Mouse (Mus musculus) left cerebral cortex, adult 2 months (tissue): Measurements from ENCODE around the gene Trim50. TPM values are rescaled to one million over a fixed set of nuclear protein-coding genes. Genes with fewer than 3 reads are reported as not detected.
"Not testable (repeated sequence)": the region's sequence is repeated elsewhere in the genome, so short reads cannot be mapped to it uniquely, and the experiment has no call there.

Experiments
- DNase-seq, 2 experiments: peaks; one replicate each; pipeline ENCODE4 v3.0.0; 2021 to 2022; ENCODE audit warnings: low spot score in 2 of 2, mixed read lengths in 1 of 2; ENCODE audit errors: extremely low spot score in 1 of 2
- H3K27ac ChIP-seq: fragments of 200-600 bp; 2 replicates; pipeline ENCODE4 v1.8.1; 2022
- H3K4me3 ChIP-seq: fragments of 200-600 bp; 2 replicates; pipeline ENCODE4 v1.8.1; 2022
- CTCF ChIP-seq: fragments of 200-600 bp; IDR thresholded peaks from 2 replicates; pipeline ENCODE4 v1.8.1; 2022; ENCODE audit warnings: antibody characterized with exemption, mild to moderate bottlenecking, moderate library complexity
- intact Hi-C: fragments of 180-260 bp; cut with DNase I; formaldehyde crosslinking; loops from one replicate; pipeline ENCODE4 v1.15.1; 2025
- total RNA-seq, 2 experiments: library from RNA; stranded (reverse); gene quantifications; 2 replicates each; pipeline ENCODE4 v1.2.3; 2021

Trim50 gene
- total RNA-seq, 2 experiments from 2014 or later, result not detected

DNA sequence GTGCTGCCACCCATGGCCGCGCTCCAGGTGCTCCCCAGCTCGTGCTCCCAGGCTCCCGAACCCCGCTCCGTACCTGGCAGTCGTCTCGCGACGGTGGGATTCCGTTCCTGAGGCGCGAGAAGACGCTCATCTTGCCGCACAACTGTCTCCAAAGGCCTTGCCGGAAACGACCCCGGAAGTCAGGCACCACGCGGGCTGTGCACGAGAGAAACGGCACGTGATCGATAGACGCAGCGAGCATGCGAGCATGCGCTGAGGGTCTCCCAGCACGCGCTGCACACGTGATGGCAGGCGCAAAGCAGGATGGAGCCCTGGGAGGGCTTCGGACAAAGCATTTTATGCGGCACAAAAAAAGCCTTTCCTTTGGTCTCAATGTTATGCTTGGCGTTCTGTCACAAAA lies 3.2 kb upstream of the Trim50 start, which contains the start of gene Fkbp6:
Gene Fkbp6, minus strand, starts transcription at position 183 of the 400 bp plus-strand sequence.
- no peak for TF ChIP-seq CTCF
- intact Hi-C loops, result no loop called here
- no peak within 1 kb of the TSS for H3K27ac ChIP-seq
- H3K4me3 ChIP-seq, result no peak within 1 kb of the TSS
- DNase-seq, result no peak

DNA sequence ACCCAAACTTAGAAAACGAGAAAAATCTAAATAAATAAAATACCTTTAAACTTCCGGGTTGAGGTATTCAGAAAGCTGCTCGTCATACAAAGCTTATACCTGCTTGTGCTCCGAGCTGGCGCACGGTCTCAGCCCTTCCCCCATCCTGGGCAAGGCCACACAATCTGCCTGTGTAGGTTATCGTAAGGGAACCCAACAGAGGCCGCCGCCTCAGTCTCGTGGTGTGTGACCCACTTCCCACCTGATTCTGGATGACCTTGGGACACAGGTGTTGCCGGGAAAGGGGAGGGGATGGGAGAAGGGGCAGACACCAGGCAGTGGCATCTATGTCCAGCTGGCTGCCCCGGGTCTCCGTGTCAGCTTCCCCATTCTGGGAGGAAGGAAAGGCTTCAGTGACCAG lies 1.5 kb upstream of the Trim50 start:
- intact Hi-C loops, result no loop called here

DNA sequence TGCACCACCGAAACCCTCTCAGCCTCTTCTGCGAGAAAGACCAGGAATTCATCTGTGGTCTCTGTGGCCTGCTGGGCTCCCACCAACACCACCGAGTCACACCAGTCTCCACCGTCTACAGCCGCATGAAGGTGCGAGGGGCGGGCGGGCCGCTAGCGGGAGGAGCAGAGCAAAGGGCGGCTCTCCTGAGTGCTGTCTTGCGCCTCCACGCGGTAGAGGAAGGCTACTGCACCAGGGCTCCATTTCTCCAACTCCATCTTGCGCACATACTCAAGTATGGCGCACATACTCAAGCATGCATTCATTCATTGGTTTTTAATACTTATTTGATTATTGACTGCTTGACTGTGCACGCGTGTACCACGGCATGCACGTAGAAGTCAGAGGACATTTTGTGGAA lies 469 bp downstream of the Trim50 start:
- intact Hi-C loops, result no loop called here

More for the DNA sequence above, 1.5 kb upstream of the Trim50 start:
- no peak for DNase-seq
- H3K4me3 ChIP-seq, result no peak overlapping the region
- no peak overlapping the region for H3K27ac ChIP-seq
- TF ChIP-seq CTCF, result no peak

DNA sequence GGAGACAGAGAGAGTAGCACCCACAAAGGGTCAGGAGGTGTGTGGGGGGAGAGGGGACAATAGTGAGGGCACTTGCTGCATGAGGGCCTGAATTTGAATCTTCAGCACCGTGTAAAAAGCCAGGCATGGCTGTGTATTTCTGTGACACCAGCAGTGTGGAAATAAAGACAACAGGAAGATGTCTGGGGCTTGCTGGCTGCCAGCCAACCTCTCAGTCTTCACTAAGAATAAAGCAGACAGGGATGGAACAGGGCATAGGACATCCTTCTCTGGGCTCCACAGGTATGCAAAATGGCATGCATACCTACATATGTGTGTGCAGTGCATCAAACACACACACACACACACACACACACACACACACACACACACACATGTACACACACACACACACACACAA lies 3.0 kb downstream of the Trim50 start:
- DNase-seq, result no peak
- intact Hi-C loops, result no loop called here
- Histone ChIP-seq H3K4me3 (no peak overlapping the region), H3K27ac (no peak overlapping the region)
- no peak for TF ChIP-seq CTCF

More for the DNA sequence above, 469 bp downstream of the Trim50 start:
- Histone ChIP-seq H3K4me3 (no peak overlapping the region), H3K27ac (no peak overlapping the region)
- no peak for DNase-seq
- TF ChIP-seq CTCF, result peak; percentile 30

DNA sequence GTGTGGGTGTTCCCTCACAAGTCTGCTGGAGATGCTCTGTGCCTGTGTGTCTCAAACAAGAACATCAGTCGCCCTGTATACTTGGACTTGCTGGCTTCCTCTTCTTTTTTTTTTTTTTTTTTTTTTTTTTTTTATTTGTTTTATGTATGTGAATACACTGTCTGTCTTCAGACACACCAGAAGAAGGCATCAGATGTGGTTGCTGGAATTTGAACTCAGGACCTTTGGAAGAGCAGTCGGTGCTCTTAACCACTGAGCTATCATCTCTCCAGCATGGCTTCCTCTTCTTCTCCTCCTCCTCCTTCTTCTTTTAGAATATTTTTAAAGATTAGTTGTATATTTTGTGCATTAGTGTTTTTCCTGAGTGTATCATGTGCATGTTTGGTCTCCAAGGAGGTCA lies 4.5 kb downstream of the Trim50 start:
- TF ChIP-seq CTCF, result no peak
- no peak overlapping the region for H3K4me3 ChIP-seq
- intact Hi-C loops, result no loop called here
- peak in 1 of 2 experiments; percentile 39 for DNase-seq
- no peak overlapping the region for H3K27ac ChIP-seq

DNA sequence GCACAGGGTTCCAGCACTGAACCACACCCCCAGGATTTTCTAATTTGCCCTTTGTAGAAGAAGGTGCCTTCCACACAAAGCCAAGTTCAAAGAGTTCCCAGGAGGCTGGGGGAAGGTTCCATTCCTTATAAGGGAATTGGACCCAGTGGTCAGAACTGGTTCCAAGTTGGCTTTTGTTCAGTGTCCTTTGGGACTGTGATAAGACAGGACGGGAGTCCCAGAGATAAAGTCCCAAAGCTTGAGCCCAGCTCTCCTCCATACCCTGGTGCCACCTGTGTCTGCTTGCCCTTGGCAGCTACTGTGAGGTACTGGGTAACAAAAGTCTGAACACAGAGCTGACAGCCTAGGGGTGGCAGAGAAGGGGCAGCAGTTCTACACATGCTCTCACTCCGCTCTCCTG lies 6.7 kb downstream of the Trim50 start:
- Histone ChIP-seq H3K27ac (no peak overlapping the region), H3K4me3 (no peak overlapping the region)
- DNase-seq, result no peak
- intact Hi-C loops, result loop anchor here (5.0 kb wide), 1 partner anchor 242 kb away; no protein-coding TSS in a partner anchor
- no peak for TF ChIP-seq CTCF

DNA sequence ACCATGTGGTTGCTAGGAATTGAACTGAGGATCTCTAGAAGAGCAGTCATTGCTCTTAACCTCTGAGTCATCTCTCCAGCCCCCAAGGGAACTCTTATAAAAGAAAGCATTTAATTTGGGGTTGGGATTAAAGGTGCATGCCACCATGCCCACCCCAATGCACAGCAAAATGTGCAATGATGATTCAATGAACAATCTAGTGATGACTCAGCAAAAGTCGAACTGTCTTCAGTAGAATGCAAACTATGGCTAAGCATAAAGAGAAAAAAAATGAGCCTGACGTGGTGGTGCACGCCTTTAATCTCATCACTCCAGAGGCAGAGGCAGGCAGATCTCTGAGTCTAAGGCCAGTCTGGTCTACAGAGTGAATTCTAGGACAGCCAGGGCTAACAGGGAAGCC lies 9.5 kb downstream of the Trim50 start:
- no peak for DNase-seq
- no peak for TF ChIP-seq CTCF
- intact Hi-C loops, result loop anchor here (5.0 kb wide), 1 partner anchor 245 kb away; no protein-coding TSS in a partner anchor
- H3K27ac ChIP-seq, result no peak overlapping the region
- H3K4me3 ChIP-seq, result no peak overlapping the region

DNA sequence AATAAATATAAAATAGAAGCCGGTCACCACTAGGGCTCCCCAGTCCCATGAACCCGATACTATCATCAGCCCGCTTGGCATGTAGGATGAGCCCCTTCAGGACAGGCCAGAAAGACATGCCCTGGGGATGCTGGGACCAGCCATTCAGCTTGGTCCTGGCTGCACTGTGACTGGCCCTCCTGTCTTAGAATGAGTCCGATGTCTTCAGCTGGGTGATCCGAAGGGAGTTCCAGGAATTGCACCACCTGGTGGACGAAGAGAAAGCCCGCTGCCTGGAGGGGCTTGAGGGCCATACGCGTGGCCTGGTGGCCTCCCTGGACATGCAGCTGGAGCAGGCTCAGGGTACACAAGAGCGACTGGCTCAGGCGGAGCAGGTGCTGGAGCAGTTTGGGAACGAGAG lies 10.4 kb downstream of the Trim50 start:
- DNase-seq, result no peak
- TF ChIP-seq CTCF, result peak; percentile 55
- H3K27ac ChIP-seq, result no peak overlapping the region
- intact Hi-C loops, result loop anchor here (5.0 kb wide), 1 partner anchor 246 kb away; no protein-coding TSS in a partner anchor
- no peak overlapping the region for H3K4me3 ChIP-seq

DNA sequence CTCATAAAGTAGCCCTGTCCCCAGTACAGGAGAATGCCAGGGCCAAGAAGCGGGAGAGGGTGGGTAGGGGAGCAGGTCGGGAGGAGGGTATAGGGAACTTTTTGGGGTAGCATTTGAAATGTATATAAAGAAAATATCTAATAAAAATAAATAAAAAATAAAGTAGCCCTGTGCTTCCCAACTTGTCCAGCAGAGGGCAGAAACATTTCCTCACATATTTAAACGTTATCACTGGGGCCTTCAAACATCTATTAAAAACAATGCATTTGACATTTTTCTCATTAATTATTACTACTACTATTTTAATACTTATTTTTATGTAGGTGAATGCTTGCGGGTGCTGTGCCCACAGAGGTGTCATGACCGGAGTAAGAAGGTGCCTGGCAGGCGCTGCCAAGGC lies 14.7 kb downstream of the Trim50 start:
- no peak for DNase-seq
- TF ChIP-seq CTCF, result peak; percentile 77
- Histone ChIP-seq H3K4me3 (no peak overlapping the region), H3K27ac (no peak overlapping the region)
- intact Hi-C loops, result no loop called here

DNA sequence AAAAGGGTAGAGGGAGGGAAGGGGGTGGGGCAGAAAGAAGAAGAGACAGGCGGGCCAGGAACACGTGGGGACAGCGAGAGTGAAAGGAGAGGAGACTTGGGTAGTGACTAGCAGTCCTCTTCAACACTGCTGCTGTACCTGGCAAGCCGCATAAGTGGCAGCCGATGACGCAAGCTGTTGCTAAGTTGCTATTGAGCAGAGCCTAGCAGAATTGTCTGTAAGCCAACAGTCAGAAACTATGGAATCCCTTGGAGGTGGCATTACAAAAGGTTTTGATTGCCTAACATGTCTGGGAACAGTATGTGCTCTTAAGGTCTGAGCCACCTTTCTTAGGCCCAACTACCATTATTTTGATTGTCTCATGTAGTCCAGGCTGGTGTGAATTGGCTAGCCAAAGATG lies 15.2 kb downstream of the Trim50 start:
- Histone ChIP-seq H3K4me3 (no peak overlapping the region), H3K27ac (no peak overlapping the region)
- intact Hi-C loops, result no loop called here
- DNase-seq, result no peak
- TF ChIP-seq CTCF, result no peak

DNA sequence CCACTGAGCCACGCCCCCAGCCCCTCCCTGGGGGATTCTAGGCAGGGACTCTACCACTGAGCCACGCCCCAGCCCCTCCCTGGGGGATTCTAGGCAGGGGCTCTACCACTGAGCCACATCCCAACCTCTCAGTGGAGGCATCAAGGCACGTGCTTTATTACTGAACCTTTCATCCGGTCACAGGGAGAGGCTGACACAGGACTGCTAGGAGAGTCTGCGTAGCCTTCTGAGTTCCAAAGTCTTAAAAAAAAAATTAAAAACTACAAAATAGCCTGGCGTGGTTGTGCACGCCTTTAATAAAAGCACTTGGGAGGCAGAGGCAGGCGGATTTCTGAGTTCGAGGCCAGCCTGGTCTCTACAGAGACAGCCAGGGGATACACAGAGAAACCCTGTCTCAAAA lies 16.1 kb downstream of the Trim50 start:
- intact Hi-C loops, DNase-seq, H3K27ac ChIP-seq: not testable (repeated sequence)
- H3K4me3 ChIP-seq, result peak overlapping the region; percentile 81

DNA sequence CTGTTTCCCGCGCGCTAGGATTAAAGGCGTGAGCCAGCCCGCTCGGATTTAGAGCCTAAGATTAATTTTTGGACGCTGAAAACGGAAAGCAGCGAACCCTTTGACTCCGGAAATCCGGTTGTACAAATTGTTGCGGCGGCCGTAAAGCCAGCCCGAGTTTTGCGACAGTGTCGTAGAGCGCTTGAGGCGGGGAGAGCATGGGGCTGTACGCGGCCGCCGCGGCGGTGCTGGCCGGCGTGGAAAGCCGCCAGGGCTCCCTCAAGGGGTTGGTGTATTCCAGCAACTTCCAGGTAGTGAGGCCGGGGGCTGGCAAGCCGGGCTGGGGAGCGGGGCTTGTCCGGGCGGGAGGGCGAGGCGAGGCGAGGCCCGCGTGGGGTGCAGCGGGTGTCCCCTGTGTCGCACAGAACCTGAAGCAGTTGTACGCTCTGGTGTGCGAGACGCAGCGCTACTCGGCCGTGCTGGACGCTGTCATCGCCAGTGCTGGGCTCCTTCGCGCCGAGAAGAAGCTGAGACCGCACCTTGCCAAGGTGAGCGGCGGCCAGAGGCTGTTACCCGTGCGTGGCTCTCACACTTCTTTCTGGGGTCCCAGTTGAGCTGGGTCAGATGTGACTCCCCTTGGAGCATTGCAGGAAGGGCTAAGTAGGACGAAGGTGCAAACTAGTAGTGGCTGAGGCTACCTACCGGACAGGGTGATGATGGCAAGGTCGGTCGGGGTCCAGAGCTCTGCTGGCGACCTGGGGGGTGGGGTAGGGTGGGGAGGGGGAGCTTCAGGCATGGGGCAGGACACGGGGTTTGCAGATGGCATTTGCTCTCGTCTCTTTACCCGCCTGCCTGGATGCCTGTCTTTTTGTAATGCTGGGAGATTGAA lies 16.9 kb downstream of the Trim50 start, which contains the start of gene Nsun5:
Gene Nsun5, plus strand, starts transcription at position 167 of the 868 bp plus-strand sequence.
- Histone ChIP-seq H3K27ac (peak within 1 kb of the TSS; percentile 91), H3K4me3 (peak within 1 kb of the TSS; percentile 81)
- peak; percentile 94 to 97 for DNase-seq
- no peak for TF ChIP-seq CTCF
- intact Hi-C loops, result no loop called here
